Mouse (Mus musculus) heart, embryonic 15.5 days (tissue): ENCODE results near the gene Slc17a9. TPM values are rescaled to one million over a fixed set of nuclear protein-coding genes. Genes with fewer than 3 reads are reported as not detected.

ENCODE experiments used
- ATAC-seq: fragments of 200-750 bp; cut with Nextera tagmentation; replicated peaks from 2 replicates; pipeline ENCODE4 v1.8.0; 2017; ENCODE audit warnings: low read depth, moderate TSS enrichment; ENCODE audit not compliant: insufficient number of reproducible peaks, insufficient read depth, low FRiP score
- H3K27ac ChIP-seq: fragments of 300-500 bp; sonication (generic); 2 replicates; pipeline ENCODE4 v1.5.1; 2015; ENCODE audit warnings: mild to moderate bottlenecking, inconsistent platforms
- H3K27me3 ChIP-seq: fragments of 300-500 bp; sonication (generic); 2 replicates; pipeline ENCODE4 v1.6.1; 2015; ENCODE audit warnings: inconsistent platforms
- H3K36me3 ChIP-seq: fragments of 300-500 bp; sonication (generic); 2 replicates; pipeline ENCODE4 v1.6.1; 2015; ENCODE audit warnings: mild to moderate bottlenecking, inconsistent platforms
- H3K4me1 ChIP-seq: fragments of 300-500 bp; sonication (generic); replicated peaks from 2 replicates; pipeline ENCODE4 v1.6.1; 2015; ENCODE audit warnings: inconsistent platforms
- H3K4me2 ChIP-seq: fragments of 300-500 bp; sonication (generic); 2 replicates; pipeline ENCODE4 v1.6.1; 2015; ENCODE audit warnings: inconsistent platforms, mild to moderate bottlenecking, moderate library complexity
- H3K4me3 ChIP-seq: fragments of 300-500 bp; sonication (generic); 2 replicates; pipeline ENCODE4 v1.5.1; 2015; ENCODE audit warnings: mild to moderate bottlenecking, inconsistent platforms
- H3K9ac ChIP-seq: fragments of 300-500 bp; sonication (generic); 2 replicates; pipeline ENCODE4 v1.6.1; 2015; ENCODE audit warnings: mild to moderate bottlenecking, inconsistent platforms
- H3K9me3 ChIP-seq: fragments of 300-500 bp; sonication (generic); replicated peaks from 2 replicates; pipeline ENCODE4 v1.6.1; 2016; ENCODE audit warnings: inconsistent platforms
- WGBS: fragments of 180-500 bp; shearing (Covaris S2); methylation state at CpG from one replicate; pipeline ENCODE4 v1.1.7; 2015; ENCODE audit warnings: mixed read lengths; 5-methylcytosine and 5-hydroxymethylcytosine counted together
- polyA plus RNA-seq: library from polyadenylated mRNA; unstranded; fragments of >200 nt; fragmentation: Nextera tagmentation; extraction: Ambion mirVana; gene quantifications from 2 replicates; pipeline ENCODE4 v1.2.1, GENCODE M21; 2015

Gene Slc17a9
- polyA plus RNA-seq, 1 experiment from 2014 or later, result 0.48 TPM

DNA sequence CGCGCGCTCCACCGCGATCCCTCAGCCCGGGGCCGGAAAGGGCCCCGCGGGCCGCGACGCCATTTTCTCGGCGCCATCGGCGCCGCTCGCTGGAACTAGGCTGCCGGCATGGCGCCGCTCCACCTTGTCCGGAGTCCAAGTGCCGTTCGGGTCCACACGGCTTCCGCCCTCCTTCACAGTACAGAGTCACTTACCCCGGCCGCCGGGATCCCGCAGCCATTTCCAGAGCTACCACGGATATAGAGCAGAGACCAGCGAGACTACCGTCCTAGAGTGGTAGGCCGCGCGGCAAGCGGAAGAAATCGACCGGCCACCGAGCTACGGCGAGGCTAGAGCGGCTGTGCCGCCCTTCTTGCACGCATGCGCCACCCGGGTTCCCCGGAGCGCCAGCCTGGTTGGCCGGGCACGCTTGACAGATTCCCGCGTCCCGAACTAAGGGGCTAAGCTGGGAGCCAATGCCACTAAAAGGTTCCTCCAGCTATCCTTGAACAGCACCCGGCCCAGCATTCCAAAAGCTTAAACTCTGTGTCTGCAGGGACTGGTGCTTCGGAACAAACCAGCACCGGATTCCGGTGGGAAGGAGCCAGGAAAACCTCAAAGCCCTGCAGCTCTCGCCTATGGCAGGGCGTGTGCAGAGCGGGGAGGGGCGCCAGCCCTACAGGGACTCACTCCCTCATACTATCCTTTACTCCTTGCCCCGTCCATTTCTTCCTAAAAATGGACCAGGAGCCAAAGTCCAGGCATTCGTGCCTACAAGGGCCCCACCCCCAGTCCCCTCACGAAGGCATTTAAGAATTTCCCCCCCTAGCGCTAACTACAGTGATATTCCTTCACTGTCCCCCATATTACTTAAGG, 23.1 kb upstream of the Slc17a9 start:
- no peaks in the 10 kb centered on the region for H3K9me3 ChIP-seq
- under 1% methylated on average over 66 of the region's 66 CpGs for WGBS

DNA sequence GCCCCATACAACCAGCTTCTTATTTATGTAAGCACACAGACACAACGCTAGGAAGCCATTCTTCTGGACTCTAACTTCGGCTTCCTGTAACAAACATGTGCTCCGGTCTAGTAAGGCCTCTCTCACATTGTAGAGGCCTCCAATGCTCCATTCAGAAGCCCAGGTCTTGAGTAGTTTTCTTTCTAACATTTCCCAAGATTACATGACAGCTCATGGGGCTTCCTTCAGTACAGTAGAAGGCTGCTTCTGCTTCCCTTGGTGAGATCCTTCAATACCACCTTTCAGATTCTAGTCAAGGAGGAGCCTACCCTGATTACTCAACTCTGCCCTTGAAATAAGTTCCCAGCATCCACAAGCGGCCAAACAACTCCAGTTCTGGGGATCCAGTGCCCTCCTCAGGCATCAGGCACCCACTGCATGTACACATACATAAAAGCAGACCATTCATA, 22.3 kb upstream of the Slc17a9 start:
- Histone ChIP-seq H3K9ac (peak overlapping the region; percentile 88), H3K4me1 (peaks cover 44% of the 10 kb centered on the region), H3K27ac (peak overlapping the region; percentile 95), H3K9me3 (no peaks in the 10 kb centered on the region), H3K36me3 (no peaks in the 10 kb centered on the region), H3K27me3 (no peaks in the 10 kb centered on the region), H3K4me3 (peak overlapping the region; percentile 82), H3K4me2 (peak overlapping the region; percentile 88)
- 29% methylated on average over 4 of the region's 4 CpGs for WGBS
- ATAC-seq, result no peak

More for the DNA sequence above, 23.1 kb upstream of the Slc17a9 start:
- H3K4me1 ChIP-seq, result peaks cover 47% of the 10 kb centered on the region
- H3K36me3 ChIP-seq, result no peaks in the 10 kb centered on the region
- ATAC-seq, result peak; percentile 93
- peak overlapping the region; percentile 95 for H3K27ac ChIP-seq
- H3K4me2 ChIP-seq, result peak overlapping the region; percentile 88
- peak overlapping the region; percentile 82 for H3K4me3 ChIP-seq
- peak overlapping the region; percentile 88 for H3K9ac ChIP-seq
- no peaks in the 10 kb centered on the region for H3K27me3 ChIP-seq

GRCm38 (mm10) chr2:180703175-180703574, 21.9 kb upstream of the Slc17a9 start:
- H3K27ac ChIP-seq, result peak overlapping the region; percentile 95
- H3K4me3 ChIP-seq, result no peak overlapping the region
- no peaks in the 10 kb centered on the region for H3K9me3 ChIP-seq
- whole genome bisulfite sequencing, result 63% methylated on average over 5 of the region's 5 CpGs
- H3K36me3 ChIP-seq, result no peaks in the 10 kb centered on the region
- ATAC-seq, result no peak
- H3K9ac ChIP-seq, result no peak overlapping the region
- no peak overlapping the region for H3K4me2 ChIP-seq
- peaks cover 46% of the 10 kb centered on the region for H3K4me1 ChIP-seq
- H3K27me3 ChIP-seq, result no peaks in the 10 kb centered on the region

DNA sequence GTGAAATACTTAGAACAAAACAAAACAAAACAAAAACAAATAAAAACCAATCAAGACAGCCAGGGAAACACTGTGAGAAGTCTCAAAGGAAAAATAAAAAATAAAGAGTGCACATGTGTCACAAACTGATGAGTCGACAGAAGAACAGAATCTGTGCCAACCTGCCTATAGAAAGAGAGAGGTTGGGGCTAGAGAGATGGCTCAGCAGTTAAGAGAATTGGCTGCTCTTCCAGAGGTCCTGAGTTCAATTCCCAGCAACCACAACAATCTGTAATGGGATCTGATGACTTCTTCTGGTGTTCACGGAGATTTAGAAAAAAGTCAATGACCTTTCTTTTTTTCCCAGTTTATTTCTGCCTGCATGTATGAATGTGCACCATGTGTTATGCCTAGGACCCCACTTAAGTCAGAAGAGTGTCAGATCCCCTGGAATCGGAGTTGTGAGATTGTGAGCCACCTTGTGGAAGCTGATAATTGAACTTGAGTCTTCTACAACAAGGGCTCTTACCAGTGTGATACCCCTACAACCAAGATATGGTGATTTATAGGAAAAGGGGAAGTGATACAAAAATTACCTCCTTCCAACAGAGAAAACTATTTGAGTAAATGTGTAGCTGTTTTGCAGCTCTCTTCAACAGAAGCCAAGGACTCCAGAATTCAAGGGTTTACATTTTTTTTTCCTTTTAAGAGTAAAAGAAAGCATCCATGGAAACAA, 21.3 kb upstream of the Slc17a9 start:
- ATAC-seq, result no peak
- Histone ChIP-seq H3K27ac (no peak overlapping the region), H3K4me3 (no peak overlapping the region), H3K9ac (no peak overlapping the region), H3K9me3 (no peaks in the 10 kb centered on the region), H3K4me2 (no peak overlapping the region), H3K27me3 (no peaks in the 10 kb centered on the region), H3K36me3 (no peaks in the 10 kb centered on the region), H3K4me1 (peaks cover 50% of the 10 kb centered on the region)
- WGBS, result 64% methylated on average over 3 of the region's 3 CpGs

DNA sequence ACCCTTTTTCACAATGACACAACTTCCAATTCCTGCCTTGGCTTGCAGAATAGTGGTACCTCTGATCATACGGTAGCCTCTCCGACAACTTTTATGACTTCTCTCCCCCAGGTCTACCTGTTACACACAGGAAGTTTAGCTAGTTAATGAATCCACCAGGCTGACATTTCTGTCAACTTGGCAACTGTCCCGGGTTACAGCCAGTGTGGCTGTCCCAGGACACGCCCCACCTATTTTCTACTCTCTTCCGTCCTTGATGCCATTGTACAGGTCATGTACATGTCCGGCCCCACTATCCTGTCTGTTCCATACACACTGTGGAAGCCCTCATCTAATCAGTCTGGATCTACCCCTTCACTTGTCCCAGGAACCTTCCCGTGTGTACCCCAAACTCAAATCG, 20.5 kb upstream of the Slc17a9 start:
- Histone ChIP-seq H3K4me1 (peaks cover 49% of the 10 kb centered on the region), H3K27me3 (no peaks in the 10 kb centered on the region), H3K36me3 (no peaks in the 10 kb centered on the region), H3K4me2 (no peak overlapping the region), H3K9ac (no peak overlapping the region), H3K27ac (peak overlapping the region; percentile 46), H3K4me3 (no peak overlapping the region), H3K9me3 (no peaks in the 10 kb centered on the region)
- no peak for ATAC-seq
- WGBS, result 65% methylated on average over 8 of the region's 8 CpGs

- H3K4me2 ChIP-seq, result no peak overlapping the region
- peak overlapping the region; percentile 46 for H3K27ac ChIP-seq
- no peak overlapping the region for H3K9ac ChIP-seq
- H3K36me3 ChIP-seq, result no peaks in the 10 kb centered on the region
- no peak for ATAC-seq
- 79% methylated on average over 3 of the region's 3 CpGs for WGBS
- H3K4me3 ChIP-seq, result no peak overlapping the region
- H3K27me3 ChIP-seq, result no peaks in the 10 kb centered on the region
- H3K9me3 ChIP-seq, result no peaks in the 10 kb centered on the region
- peaks cover 44% of the 10 kb centered on the region for H3K4me1 ChIP-seq
Measured at GRCm38 (mm10) chr2:180705066-180705465, 20.0 kb upstream of the Slc17a9 start.

DNA sequence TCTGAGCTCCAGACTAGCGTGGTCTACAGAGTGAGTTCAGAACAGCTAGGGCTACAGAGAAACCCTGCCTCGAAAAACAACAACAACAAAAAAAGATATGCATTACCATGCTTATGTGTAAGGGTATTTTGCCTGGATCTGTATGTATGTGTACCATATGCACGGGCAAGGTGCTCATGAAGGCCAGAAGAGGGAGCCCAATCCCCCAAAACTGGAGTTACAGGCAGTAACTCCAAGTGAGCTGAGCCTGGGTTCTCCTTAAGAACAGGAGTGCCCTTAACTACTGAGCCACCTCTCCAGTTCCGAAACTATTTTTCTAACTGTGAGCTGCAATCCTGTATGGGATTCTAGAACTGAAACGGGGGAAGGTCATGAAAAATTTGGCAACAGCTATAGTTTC, 19.1 kb upstream of the Slc17a9 start:
- H3K9ac ChIP-seq, result no peak overlapping the region
- peaks cover 36% of the 10 kb centered on the region for H3K4me1 ChIP-seq
- H3K36me3 ChIP-seq, result no peaks in the 10 kb centered on the region
- H3K27me3 ChIP-seq, result no peaks in the 10 kb centered on the region
- no peak overlapping the region for H3K4me3 ChIP-seq
- 95% methylated on average over 5 of the region's 5 CpGs for WGBS
- no peaks in the 10 kb centered on the region for H3K9me3 ChIP-seq
- no peak overlapping the region for H3K4me2 ChIP-seq
- H3K27ac ChIP-seq, result no peak overlapping the region
- ATAC-seq, result no peak

DNA sequence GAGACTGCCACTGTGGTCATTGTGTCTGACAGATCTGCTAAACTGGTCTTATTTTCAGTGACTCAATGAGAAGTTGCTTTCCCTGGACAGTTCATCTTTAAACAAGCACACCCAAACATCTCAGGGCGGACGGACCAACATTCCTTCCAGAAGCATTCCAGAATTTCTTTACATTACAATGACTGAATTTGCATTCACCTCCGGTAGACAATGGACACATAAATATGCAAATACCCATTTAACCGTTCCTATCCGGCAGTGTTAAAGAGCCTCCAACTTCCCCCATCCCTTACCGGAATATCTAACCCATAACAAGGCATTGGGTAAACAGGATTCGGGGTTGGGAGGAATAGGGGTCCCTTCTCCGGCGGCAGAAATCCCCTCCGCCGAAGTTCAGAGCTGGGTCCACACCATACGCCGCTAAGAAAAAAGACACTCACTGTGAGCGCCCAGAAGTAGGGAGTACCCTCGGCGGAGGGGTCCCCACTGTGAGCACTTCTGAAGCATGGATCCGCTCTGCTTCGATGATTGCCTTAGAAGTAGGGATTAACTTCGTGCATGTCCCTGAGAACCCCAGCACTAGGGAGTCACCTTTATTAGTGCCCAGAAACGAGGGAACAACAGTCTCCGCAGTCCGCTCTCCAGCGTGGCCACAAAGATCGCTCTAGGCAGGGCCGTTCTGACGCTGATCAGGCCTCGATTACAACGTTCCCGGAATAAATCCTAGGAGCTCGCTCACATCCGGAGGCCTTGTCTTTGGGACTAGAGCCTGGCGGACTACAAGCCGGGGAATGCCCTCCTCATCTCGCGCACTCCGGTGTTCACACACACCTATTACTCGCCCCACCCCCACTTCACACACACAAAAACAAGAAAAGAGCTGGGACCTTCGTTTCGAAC, 15.8 kb upstream of the Slc17a9 start:
- H3K9ac ChIP-seq, result peak overlapping the region; percentile 86
- peak; percentile 51 for ATAC-seq
- H3K36me3 ChIP-seq, result peaks cover 14% of the 10 kb centered on the region
- H3K27me3 ChIP-seq, result no peaks in the 10 kb centered on the region
- peaks cover 36% of the 10 kb centered on the region for H3K4me1 ChIP-seq
- peak overlapping the region; percentile 91 for H3K27ac ChIP-seq
- no peaks in the 10 kb centered on the region for H3K9me3 ChIP-seq
- H3K4me2 ChIP-seq, result peak overlapping the region; percentile 69
- H3K4me3 ChIP-seq, result peak overlapping the region; percentile 100
- WGBS, result under 1% methylated on average over 39 of the region's 39 CpGs

- H3K27ac ChIP-seq, result peak within 1 kb of the TSS; percentile 91
- peak within 1 kb of the TSS; percentile 100 for H3K4me3 ChIP-seq
- H3K36me3 ChIP-seq, result peaks cover 20% of the 10 kb centered on the region
- ATAC-seq, result peak; percentile 91
- WGBS, result under 1% methylated on average over 43 of the region's 43 CpGs
- no peaks in the 10 kb centered on the region for H3K9me3 ChIP-seq
- H3K4me2 ChIP-seq, result peak within 1 kb of the TSS; percentile 69
- peaks cover 31% of the 10 kb centered on the region for H3K4me1 ChIP-seq
- H3K27me3 ChIP-seq, result no peaks in the 10 kb centered on the region
- peak within 1 kb of the TSS; percentile 100 for H3K9ac ChIP-seq
Measured at GRCm38 (mm10) chr2:180709923-180710272, 15.2 kb upstream of the Slc17a9 start, which contains the start of the genes Dido1 and Gid8. Dido1 (minus strand) TSS chr2:180709999. Gid8 (plus strand) TSS chr2:180710117.

DNA sequence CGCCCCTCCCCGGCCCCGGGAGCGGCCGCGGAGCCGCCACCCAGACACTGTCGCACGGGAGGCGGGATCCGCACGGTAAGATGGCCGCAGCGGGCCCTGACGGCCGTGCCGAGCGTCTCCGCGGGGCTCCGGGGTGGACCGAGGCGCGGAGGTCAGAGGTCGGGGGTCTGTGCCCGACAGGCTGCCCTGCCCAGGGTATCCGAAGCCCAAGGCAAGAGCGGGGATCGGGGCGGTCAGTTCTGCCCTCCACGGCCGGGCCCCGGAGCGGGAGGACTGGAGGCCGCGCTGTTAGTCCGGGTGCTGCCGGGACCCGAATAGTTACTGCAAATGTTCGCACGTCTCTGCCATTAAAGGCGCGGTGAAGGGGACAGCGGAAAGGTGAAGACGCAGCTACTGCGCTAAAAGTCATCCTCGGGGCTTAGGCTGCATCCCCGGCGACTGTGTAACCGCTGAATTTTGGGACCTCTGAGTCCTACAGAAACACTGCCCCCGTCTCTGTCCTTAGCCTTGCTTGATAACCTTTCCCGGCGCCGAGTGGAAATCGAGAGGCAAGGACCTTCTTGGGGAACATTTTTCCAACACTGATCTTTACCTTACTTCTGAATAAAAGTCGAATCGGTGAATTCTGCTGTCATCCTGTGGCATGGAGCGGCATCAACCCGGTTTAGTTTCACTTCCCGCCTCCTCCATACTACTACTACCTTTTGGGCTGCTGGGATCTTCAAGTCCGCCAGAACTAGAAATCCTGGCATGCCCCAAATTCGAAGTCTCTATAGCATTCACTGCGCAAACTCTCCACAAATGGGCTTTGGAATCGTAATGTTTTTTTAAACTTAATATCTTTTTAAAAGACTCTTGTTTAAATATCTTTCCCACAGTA, 14.5 kb upstream of the Slc17a9 start:
- no peaks in the 10 kb centered on the region for H3K9me3 ChIP-seq
- H3K4me1 ChIP-seq, result peaks cover 25% of the 10 kb centered on the region
- peak overlapping the region; percentile 100 for H3K9ac ChIP-seq
- H3K27ac ChIP-seq, result peak overlapping the region; percentile 91
- H3K4me3 ChIP-seq, result peak overlapping the region; percentile 100
- WGBS, result 1% methylated on average over 64 of the region's 64 CpGs
- ATAC-seq, result peak; percentile 60; the same call in 1 of the 2 replicates
- peak overlapping the region; percentile 69 for H3K4me2 ChIP-seq
- no peaks in the 10 kb centered on the region for H3K27me3 ChIP-seq
- H3K36me3 ChIP-seq, result peaks cover 21% of the 10 kb centered on the region
